Comparison of ENCODE assay signal across 8 mouse cellular contexts in the genomic region with DNA sequence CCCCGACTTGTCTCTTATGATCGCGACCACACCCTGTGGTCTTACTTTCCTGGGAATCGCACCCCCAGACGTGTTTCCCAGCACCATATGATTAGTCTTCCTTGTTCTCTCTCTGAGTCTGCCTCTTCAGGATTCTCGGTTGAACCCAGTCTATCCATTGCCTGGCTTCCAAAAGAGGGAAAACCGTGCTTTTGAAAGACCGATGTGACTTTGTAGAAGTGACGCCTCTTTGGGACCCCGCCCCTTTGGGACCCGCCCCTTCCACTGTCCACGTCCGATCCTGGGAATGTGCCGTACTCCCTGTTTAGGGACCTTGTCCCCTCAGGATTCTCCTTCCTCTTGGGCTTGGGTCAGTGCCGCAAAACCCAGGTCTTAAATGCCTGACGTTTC. TPM values are rescaled to one million over a fixed set of nuclear protein-coding genes. Genes with fewer than 3 reads are reported as not detected.
DNase-seq lines count a peak whose midpoint lies in the region; ATAC-seq lines count a peak whose summit lies in the region.

No protein-coding gene starts in this region.

- no peaks in the 10 kb centered on the region for H3K9me3 ChIP-seq in embryonic facial prominence, embryonic 12.5 days
- no peaks in the 10 kb centered on the region for H3K9me3 ChIP-seq in heart, embryonic 10.5 days
- H3K9me3 ChIP-seq in lung, embryonic 16.5 days (ENCODE audit: control insufficient read depth, low read length) = no peaks in the 10 kb centered on the region

- peaks cover 29% of the 10 kb centered on the region for H3K36me3 ChIP-seq in embryonic facial prominence, embryonic 12.5 days
- peaks cover 37% of the 10 kb centered on the region for H3K36me3 ChIP-seq in heart, embryonic 10.5 days
- peaks cover 30% of the 10 kb centered on the region for H3K36me3 ChIP-seq in lung, embryonic 16.5 days (ENCODE audit: control insufficient read depth, insufficient read depth, low read length)

- H3K4me3 ChIP-seq in embryonic facial prominence, embryonic 12.5 days = peak overlapping the region; percentile 65
- peak overlapping the region; percentile 67 for H3K4me3 ChIP-seq in heart, embryonic 10.5 days
- peak overlapping the region; percentile 78 for H3K4me3 ChIP-seq in lung, embryonic 16.5 days (ENCODE audit: low read length)

- peaks cover 40% of the 10 kb centered on the region for H3K4me1 ChIP-seq in embryonic facial prominence, embryonic 12.5 days
- H3K4me1 ChIP-seq in heart, embryonic 10.5 days = peaks cover 50% of the 10 kb centered on the region
- H3K4me1 ChIP-seq in lung, embryonic 16.5 days (replicated peaks; ENCODE audit: control insufficient read depth, insufficient read depth, low read length) = peaks cover 32% of the 10 kb centered on the region

- WGBS in embryonic facial prominence, embryonic 12.5 days = 1% methylated on average over 16 of the region's 16 CpGs
- under 1% methylated on average over 16 of the region's 16 CpGs for WGBS in heart, embryonic 10.5 days
- WGBS in lung, embryonic 16.5 days = 0% methylated on average over 16 of the region's 16 CpGs

- peak; percentile 78 to 82 for DNase-seq in cerebellum, postnatal 10 days
- peak; percentile 92 for DNase-seq in heart, embryonic 10.5 days (ENCODE audit: low spot score)
- peak; percentile 86 for DNase-seq in kidney, adult 9 months
- DNase-seq in skeletal muscle tissue, adult 2 months (ENCODE audit: low read depth, low spot score) = peak; percentile 64

- H3K27me3 ChIP-seq in embryonic facial prominence, embryonic 12.5 days = no peaks in the 10 kb centered on the region
- no peaks in the 10 kb centered on the region for H3K27me3 ChIP-seq in heart, embryonic 10.5 days (ENCODE audit: insufficient read depth, poor library complexity, severe bottlenecking)
- no peaks in the 10 kb centered on the region for H3K27me3 ChIP-seq in lung, embryonic 16.5 days (ENCODE audit: control insufficient read depth, insufficient read depth, low read depth, low read length)

- peak overlapping the region; percentile 87 for H3K4me2 ChIP-seq in embryonic facial prominence, embryonic 12.5 days (replicated peaks)
- peak overlapping the region; percentile 94 for H3K4me2 ChIP-seq in lung, embryonic 16.5 days (ENCODE audit: low read depth, low read length)

- peak overlapping the region; percentile 63 for H3K9ac ChIP-seq in embryonic facial prominence, embryonic 12.5 days
- peak overlapping the region; percentile 84 for H3K9ac ChIP-seq in lung, embryonic 16.5 days (ENCODE audit: low read length)

- H3K27ac ChIP-seq in embryonic facial prominence, embryonic 12.5 days = peak overlapping the region; percentile 97
- H3K27ac ChIP-seq in heart, embryonic 10.5 days = peak overlapping the region; percentile 92
- peak overlapping the region; percentile 99 for H3K27ac ChIP-seq in lung, embryonic 16.5 days (ENCODE audit: low read length)

- ATAC-seq in cerebellum, adult (ENCODE audit: insufficient number of reproducible peaks, low FRiP score, low TSS enrichment) = no peak
- ATAC-seq in embryonic facial prominence, embryonic 12.5 days (ENCODE audit: insufficient number of reproducible peaks, insufficient read depth, low FRiP score, low TSS enrichment) = no peak
- ATAC-seq in lung, embryonic 16.5 days (ENCODE audit: low read depth) = peak; percentile 37; the same call in 1 of the 2 replicates
- ATAC-seq in monocyte, adult 5-6 weeks (replicated peaks; ENCODE audit: insufficient number of reproducible peaks, low FRiP score, low TSS enrichment, poor library complexity, severe bottlenecking) = no peak

RNA-seq across cellular contexts. Expression of a gene that starts 0.6 kb away (rescaled TPM):
- 94.5 and 97.5 TPM in 2 replicates for polyA plus RNA-seq in embryonic facial prominence, embryonic 12.5 days (2016; fragmentation: Nextera tagmentation; extraction: Ambion mirVana)
- polyA plus RNA-seq in heart, embryonic 10.5 days (2016; fragmentation: Nextera tagmentation; extraction: Ambion mirVana) = 72.2 and 79.5 TPM in 2 replicates
- 110 and 114 TPM in 2 replicates for polyA plus RNA-seq in lung, embryonic 16.5 days (2015; fragmentation: Nextera tagmentation; extraction: Ambion mirVana)
- 48.9 to 65.4 TPM (median 58.4 TPM) in 3 replicates for total RNA-seq in monocyte, adult 5-6 weeks (2017)

RNA-seq across cellular contexts. Expression of a gene that starts 0.7 kb away (rescaled TPM):
- polyA plus RNA-seq in embryonic facial prominence, embryonic 12.5 days (2016; fragmentation: Nextera tagmentation; extraction: Ambion mirVana) = 480 and 499 TPM in 2 replicates
- 465 and 589 TPM in 2 replicates for polyA plus RNA-seq in heart, embryonic 10.5 days (2016; fragmentation: Nextera tagmentation; extraction: Ambion mirVana)
- polyA plus RNA-seq in lung, embryonic 16.5 days (2015; fragmentation: Nextera tagmentation; extraction: Ambion mirVana) = 490 and 518 TPM in 2 replicates
- 7.5 to 10.2 TPM (median 8.1 TPM) in 3 replicates for total RNA-seq in monocyte, adult 5-6 weeks (2017)

RNA-seq across cellular contexts. Expression of a gene that starts 7.2 kb away (rescaled TPM):
- 30.3 TPM in 2 replicates for polyA plus RNA-seq in embryonic facial prominence, embryonic 12.5 days (2016; fragmentation: Nextera tagmentation; extraction: Ambion mirVana)
- 30.7 and 40.3 TPM in 2 replicates for polyA plus RNA-seq in heart, embryonic 10.5 days (2016; fragmentation: Nextera tagmentation; extraction: Ambion mirVana)
- polyA plus RNA-seq in lung, embryonic 16.5 days (2015; fragmentation: Nextera tagmentation; extraction: Ambion mirVana) = 24.0 and 26.9 TPM in 2 replicates
- 16.5 to 22.8 TPM (median 22.4 TPM) in 3 replicates for total RNA-seq in monocyte, adult 5-6 weeks (2017)

RNA-seq across cellular contexts. Expression of a gene that starts 11.2 kb away (rescaled TPM):
- polyA plus RNA-seq in embryonic facial prominence, embryonic 12.5 days (2016; fragmentation: Nextera tagmentation; extraction: Ambion mirVana) = 67.3 and 67.9 TPM in 2 replicates
- polyA plus RNA-seq in heart, embryonic 10.5 days (2016; fragmentation: Nextera tagmentation; extraction: Ambion mirVana) = 28.2 and 35.9 TPM in 2 replicates
- polyA plus RNA-seq in lung, embryonic 16.5 days (2015; fragmentation: Nextera tagmentation; extraction: Ambion mirVana) = 31.5 and 33.3 TPM in 2 replicates
- 11.0 to 18.5 TPM (median 17.6 TPM) in 3 replicates for total RNA-seq in monocyte, adult 5-6 weeks (2017)

RNA-seq across cellular contexts. Expression of a gene that starts 16.3 kb away (rescaled TPM):
- polyA plus RNA-seq in embryonic facial prominence, embryonic 12.5 days (2016; fragmentation: Nextera tagmentation; extraction: Ambion mirVana) = 0.09 and 0.64 TPM in 2 replicates
- polyA plus RNA-seq in heart, embryonic 10.5 days (2016; fragmentation: Nextera tagmentation; extraction: Ambion mirVana) = not detected in 2 replicates
- polyA plus RNA-seq in lung, embryonic 16.5 days (2015; fragmentation: Nextera tagmentation; extraction: Ambion mirVana) = 0.21 TPM in 1 of 2 replicates, not detected in the other
- 1.4 TPM in 1 of 3 replicates, not detected in the others for total RNA-seq in monocyte, adult 5-6 weeks (2017)
